ENCODE assay signal across 8 mouse cellular contexts in genomic region chr3:36221743-36222682, GRCm38 (mm10). TPM values are rescaled to one million over a fixed set of nuclear protein-coding genes. Genes with fewer than 3 reads are reported as not detected.
DNase-seq lines count a peak whose midpoint lies in the region; ATAC-seq and TF ChIP-seq lines count a peak whose summit lies in the region.

Qrfpr (minus strand) TSS chr3:36222313.

- no peak for DNase-seq in frontal cortex, postnatal 10 days (ENCODE audit: low spot score in 2 of 2)
- peak; percentile 44 for DNase-seq in limb, embryonic 10.5 days (ENCODE audit: low spot score)
- DNase-seq in right cerebral cortex, postnatal 14 days, result peak; percentile 37
- DNase-seq in urinary bladder, adult 18-20 months (ENCODE audit: low spot score in 2 of 2), result no peak
- DNase-seq in urinary bladder, postnatal 14 days (ENCODE audit: low spot score), result no peak

- peak; percentile 98 for ATAC-seq in frontal cortex, adult (ENCODE audit: low TSS enrichment)
- ATAC-seq in erythroid progenitor cell, adult 5-6 weeks (replicated peaks; ENCODE audit: low FRiP score, poor library complexity, severe bottlenecking), result 0 out of 2 replicates have a peak, but pooled peaks have one; percentile 19

- WGBS in limb, embryonic 10.5 days, result 13% methylated on average over 39 of the region's 39 CpGs

- H3K27ac ChIP-seq in limb, embryonic 10.5 days, result no peak within 1 kb of the TSS

- no peaks in the 10 kb centered on the region for H3K9me3 ChIP-seq in E14TG2a.4 (ENCODE audit: low read length)
- no peaks in the 10 kb centered on the region for H3K9me3 ChIP-seq in limb, embryonic 10.5 days (replicated peaks)

- no peak for TF ChIP-seq CTCF in E14TG2a.4 (conservative IDR thresholded peaks at IDR 0.05; ENCODE audit: low read length)

- peak within 1 kb of the TSS; percentile 67 for H3K4me3 ChIP-seq in E14TG2a.4 (replicated peaks; ENCODE audit: low read length)
- H3K4me3 ChIP-seq in limb, embryonic 10.5 days, result peak within 1 kb of the TSS; percentile 46

- H3K4me1 ChIP-seq in E14TG2a.4 (replicated peaks; ENCODE audit: low read depth, low read length), result peaks cover 24% of the 10 kb centered on the region
- H3K4me1 ChIP-seq in limb, embryonic 10.5 days, result peaks cover 7% of the 10 kb centered on the region

- peaks cover 55% of the 10 kb centered on the region for H3K27me3 ChIP-seq in E14TG2a.4 (ENCODE audit: insufficient read depth, low read length)
- peaks cover 34% of the 10 kb centered on the region for H3K27me3 ChIP-seq in limb, embryonic 10.5 days (ENCODE audit: low read depth, poor library complexity, severe bottlenecking)

- no peaks in the 10 kb centered on the region for H3K36me3 ChIP-seq in E14TG2a.4 (ENCODE audit: insufficient read depth, low read length)
- H3K36me3 ChIP-seq in limb, embryonic 10.5 days, result no peaks in the 10 kb centered on the region

RNA-seq across cellular contexts. Expression of gene Qrfpr, which starts in this region (rescaled TPM):
- not detected in 2 replicates for total RNA-seq in erythroid progenitor cell, adult 5-6 weeks (2015; ENCODE audit: low replicate concordance)
- not detected in 2 replicates for total RNA-seq in erythroid progenitor cell, adult 5-6 weeks (2017; ENCODE audit: low replicate concordance)
- polyA plus RNA-seq in limb, embryonic 10.5 days (2016; fragmentation: Nextera tagmentation; extraction: Ambion mirVana), result 0.14 and 0.25 TPM in 2 replicates

Comparison
In these comparisons a context has a peak if more than half of its experiments do, and no peak if none do; other contexts are left out.
1. Peak in ATAC-seq in erythroid progenitor cell, adult 5-6 weeks; RNA of the gene not detected or under 1 TPM.
2. Peak in DNase-seq and H3K4me3 ChIP-seq in limb, embryonic 10.5 days; RNA of the gene not detected or under 1 TPM.